Mouse (Mus musculus) erythroblast, embryonic 14.5 days (primary cell): Measurements from ENCODE around the gene Dnph1.

Experiments used
- GATA1 ChIP-seq: IDR thresholded peaks from 2 replicates; pipeline ENCODE4 v1.6.1; 2012; ENCODE audit warnings: low read length, inconsistent platforms, mixed read lengths
- TAL1 ChIP-seq: IDR thresholded peaks from 3 replicates; pipeline ENCODE4 v1.6.1; 2012; ENCODE audit warnings: low read length, inconsistent platforms, mixed read lengths

- TF ChIP-seq GATA1 (no peak), TAL1 (no peak)
Observed at GRCm38 (mm10) chr17:46454539-46454938, 42.0 kb upstream of the Dnph1 start.
